Mouse (Mus musculus): ENCODE results near the gene Agps. TPM values are rescaled to one million over a fixed set of nuclear protein-coding genes. Genes with fewer than 3 reads are reported as not detected.

The Agps gene
- total RNA-seq, 2 experiments from 2014 or later = 35.7 to 39.7 TPM

GRCm38 (mm10) chr2:75825603-75826002 is 6.4 kb upstream of the Agps start:
- no peak for DNase-seq (ENCODE audit: low spot score in 2 of 2)

GRCm38 (mm10) chr2:75828931-75829610 is 2.9 kb upstream of the Agps start:
- no peak for DNase-seq (ENCODE audit: low spot score in 2 of 2)

GRCm38 (mm10) chr2:75830233-75830632 is 1.7 kb upstream of the Agps start:
- no peak for DNase-seq (ENCODE audit: low spot score in 2 of 2)

GRCm38 (mm10) chr2:75832781-75833180 is 804 bp downstream of the Agps start:
- DNase-seq (ENCODE audit: low spot score in 2 of 2) = no peak

- DNase-seq (ENCODE audit: low spot score in 2 of 2) = no peak
Observed at GRCm38 (mm10) chr2:75834492-75834891, 2.5 kb downstream of the Agps start.

GRCm38 (mm10) chr2:75842302-75842701 is 10.3 kb downstream of the Agps start:
- DNase-seq (ENCODE audit: low spot score in 2 of 2) = no peak

GRCm38 (mm10) chr2:75847708-75848107 is 15.7 kb downstream of the Agps start:
- DNase-seq (ENCODE audit: low spot score in 2 of 2) = no peak

- DNase-seq (ENCODE audit: low spot score in 2 of 2) = no peak
Observed at GRCm38 (mm10) chr2:75852483-75852882, 20.5 kb downstream of the Agps start.

GRCm38 (mm10) chr2:75854136-75854535 is 22.2 kb downstream of the Agps start:
- no peak for DNase-seq (ENCODE audit: low spot score in 2 of 2)

GRCm38 (mm10) chr2:75861115-75861514 is 29.1 kb downstream of the Agps start:
- no peak for DNase-seq (ENCODE audit: low spot score in 2 of 2)

GRCm38 (mm10) chr2:75869604-75870003 is 37.6 kb downstream of the Agps start:
- no peak for DNase-seq (ENCODE audit: low spot score in 2 of 2)

GRCm38 (mm10) chr2:75874008-75874559 is 42.1 kb downstream of the Agps start:
- DNase-seq (ENCODE audit: low spot score in 2 of 2) = no peak

GRCm38 (mm10) chr2:75879791-75880190 is 47.8 kb downstream of the Agps start:
- DNase-seq (ENCODE audit: low spot score in 2 of 2) = peak in 1 of 2 experiments; percentile 7

- peak; percentile 63 to 70 for DNase-seq (ENCODE audit: low spot score in 2 of 2)
Observed at GRCm38 (mm10) chr2:75883543-75883942, 51.6 kb downstream of the Agps start.

- DNase-seq (ENCODE audit: low spot score in 2 of 2) = no peak
Observed at GRCm38 (mm10) chr2:75891981-75892380, 60.0 kb downstream of the Agps start.

GRCm38 (mm10) chr2:75895711-75896110 is 63.7 kb downstream of the Agps start:
- no peak for DNase-seq (ENCODE audit: low spot score in 2 of 2)

GRCm38 (mm10) chr2:75900281-75900680 is 68.3 kb downstream of the Agps start:
- DNase-seq (ENCODE audit: low spot score in 2 of 2) = no peak

- no peak for DNase-seq (ENCODE audit: low spot score in 2 of 2)
Observed at GRCm38 (mm10) chr2:75901869-75902268, 69.9 kb downstream of the Agps start.

- no peak for DNase-seq (ENCODE audit: low spot score in 2 of 2)
Observed at GRCm38 (mm10) chr2:75907142-75907541, 75.2 kb downstream of the Agps start.

- DNase-seq (ENCODE audit: low spot score in 2 of 2) = no peak
Observed at GRCm38 (mm10) chr2:75915040-75915439, 83.1 kb downstream of the Agps start.

- DNase-seq (ENCODE audit: low spot score in 2 of 2) = no peak
Observed at GRCm38 (mm10) chr2:75923807-75924340, 91.9 kb downstream of the Agps start.

- DNase-seq (ENCODE audit: low spot score in 2 of 2) = no peak
Observed at GRCm38 (mm10) chr2:75926061-75926460, 94.1 kb downstream of the Agps start.

- DNase-seq (ENCODE audit: low spot score in 2 of 2) = peak in 1 of 2 experiments; percentile 18
Observed at GRCm38 (mm10) chr2:75928011-75928410, 96.0 kb downstream of the Agps start.
